Mouse (Mus musculus): ENCODE data around the gene Fign. TPM values are rescaled to one million over a fixed set of nuclear protein-coding genes. Genes with fewer than 3 reads are reported as not detected.

Fign gene
- polyA plus RNA-seq, 1 experiment from 2014 or later = 2.0 TPM

DNA sequence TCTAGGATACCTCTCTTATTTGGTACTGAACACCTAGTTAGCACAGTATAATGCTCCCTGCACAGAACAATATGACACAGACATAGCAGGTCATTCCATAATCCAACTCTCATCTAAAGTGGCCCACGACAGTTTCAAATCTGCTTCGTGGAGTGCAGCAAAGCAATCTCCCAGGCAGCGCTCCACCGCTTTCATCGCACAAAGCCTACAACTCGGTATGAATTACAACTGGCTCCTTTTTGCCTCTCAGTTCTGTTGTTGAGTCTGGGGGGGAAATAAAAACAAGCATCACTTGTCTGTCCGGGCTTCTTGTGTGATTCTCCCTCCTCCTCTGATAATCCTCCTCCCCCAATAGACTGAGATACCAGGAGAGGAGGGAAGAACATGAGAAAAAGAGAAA is 116.4 kb downstream of the Fign start:
- Histone ChIP-seq H3K4me1 (ENCODE audit: insufficient read depth, low read depth, low read length) (no peaks in the 10 kb centered on the region), H3K27me3 (replicated peaks; ENCODE audit: insufficient read depth, low read length) (no peaks in the 10 kb centered on the region), H3K9ac (replicated peaks; ENCODE audit: low read depth) (no peak overlapping the region), H3K4me2 (replicated peaks; ENCODE audit: low read depth, low read length) (no peak overlapping the region), H3K27ac (ENCODE audit: low read length) (no peak overlapping the region), H3K36me3 (ENCODE audit: insufficient read depth, low read length) (0 out of 2 replicates have a peak, but pooled peaks cover 9% of the 10 kb centered on the region), H3K4me3 (ENCODE audit: low read depth, low read length) (no peak overlapping the region), H3K9me3 (ENCODE audit: low read length) (no peaks in the 10 kb centered on the region)
- ATAC-seq = no peak
- TF ChIP-seq CTCF (IDR thresholded peaks at IDR 0.05) = no peak
- DNase-seq (ENCODE audit: low spot score) = no peak
- WGBS = 76% methylated on average over 7 of the region's 7 CpGs

DNA sequence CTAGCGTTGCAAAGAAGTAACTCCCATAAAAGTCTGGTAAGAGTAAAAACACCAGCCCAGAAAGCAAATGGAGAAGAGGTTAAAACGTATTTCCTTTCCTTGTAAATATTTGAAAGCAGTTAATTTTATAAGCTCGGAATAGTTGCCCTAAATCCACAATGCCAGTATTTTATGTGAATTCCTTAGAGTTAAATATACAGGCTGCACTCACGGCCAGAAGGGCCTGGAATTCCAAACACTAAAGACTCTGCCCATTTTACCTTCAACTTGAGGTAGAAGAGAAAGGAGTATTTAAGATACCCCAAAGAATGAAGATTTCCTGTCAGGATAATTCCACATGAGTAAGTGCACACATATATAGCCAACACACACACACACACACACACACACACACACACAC is 128.2 kb downstream of the Fign start:
- H3K4me3 ChIP-seq (ENCODE audit: low read depth, low read length) = no peak overlapping the region
- ATAC-seq (no peak), DNase-seq (ENCODE audit: low spot score) (no peak)
- 37% methylated on average over 4 of the region's 4 CpGs for WGBS
- H3K27me3 ChIP-seq (replicated peaks; ENCODE audit: insufficient read depth, low read length) = no peaks in the 10 kb centered on the region
- H3K27ac ChIP-seq (ENCODE audit: low read length) = no peak overlapping the region
- no peak overlapping the region for H3K4me2 ChIP-seq (replicated peaks; ENCODE audit: low read depth, low read length)
- H3K9me3 ChIP-seq (ENCODE audit: low read length) = no peaks in the 10 kb centered on the region
- TF ChIP-seq EP300 (IDR thresholded peaks at IDR 0.05) = no peak
- no peak for TF ChIP-seq CTCF (IDR thresholded peaks at IDR 0.05)
- no peak overlapping the region for H3K9ac ChIP-seq (replicated peaks; ENCODE audit: low read depth)
- no peaks in the 10 kb centered on the region for H3K36me3 ChIP-seq (ENCODE audit: insufficient read depth, low read length)
- H3K4me1 ChIP-seq (ENCODE audit: insufficient read depth, low read depth, low read length) = no peaks in the 10 kb centered on the region

DNA sequence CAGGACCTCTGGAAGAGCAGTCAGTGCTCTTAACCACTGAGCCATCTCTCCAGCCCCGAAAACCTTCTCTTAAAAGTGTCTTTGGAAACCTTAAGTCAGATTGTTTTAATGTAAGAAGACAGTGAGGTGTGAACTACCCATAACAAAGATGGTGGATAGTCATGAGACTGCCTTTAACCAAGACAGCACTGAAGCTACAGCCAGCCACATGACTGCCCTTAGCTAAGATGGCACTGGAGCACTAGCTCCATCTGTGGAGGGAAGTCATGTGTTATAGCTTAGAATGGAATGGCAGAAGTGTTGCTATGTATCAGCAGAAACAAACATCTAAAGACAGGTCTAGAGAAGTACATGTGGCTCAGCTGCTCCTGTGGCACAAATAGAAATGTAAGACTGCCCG is 166.8 kb downstream of the Fign start:
- Histone ChIP-seq H3K27me3 (replicated peaks; ENCODE audit: insufficient read depth, low read length) (no peaks in the 10 kb centered on the region), H3K36me3 (ENCODE audit: insufficient read depth, low read length) (no peaks in the 10 kb centered on the region), H3K4me3 (ENCODE audit: low read depth, low read length) (no peak overlapping the region), H3K4me1 (ENCODE audit: insufficient read depth, low read depth, low read length) (no peaks in the 10 kb centered on the region), H3K4me2 (replicated peaks; ENCODE audit: low read depth, low read length) (no peak overlapping the region), H3K9ac (replicated peaks; ENCODE audit: low read depth) (no peak overlapping the region), H3K27ac (ENCODE audit: low read length) (no peak overlapping the region), H3K9me3 (ENCODE audit: low read length) (no peaks in the 10 kb centered on the region)
- no peak for ATAC-seq
- WGBS = 90% methylated on average over 2 of the region's 2 CpGs
- TF ChIP-seq EP300 (IDR thresholded peaks at IDR 0.05) (no peak), CTCF (IDR thresholded peaks at IDR 0.05) (no peak)
- DNase-seq (ENCODE audit: low spot score) = no peak

DNA sequence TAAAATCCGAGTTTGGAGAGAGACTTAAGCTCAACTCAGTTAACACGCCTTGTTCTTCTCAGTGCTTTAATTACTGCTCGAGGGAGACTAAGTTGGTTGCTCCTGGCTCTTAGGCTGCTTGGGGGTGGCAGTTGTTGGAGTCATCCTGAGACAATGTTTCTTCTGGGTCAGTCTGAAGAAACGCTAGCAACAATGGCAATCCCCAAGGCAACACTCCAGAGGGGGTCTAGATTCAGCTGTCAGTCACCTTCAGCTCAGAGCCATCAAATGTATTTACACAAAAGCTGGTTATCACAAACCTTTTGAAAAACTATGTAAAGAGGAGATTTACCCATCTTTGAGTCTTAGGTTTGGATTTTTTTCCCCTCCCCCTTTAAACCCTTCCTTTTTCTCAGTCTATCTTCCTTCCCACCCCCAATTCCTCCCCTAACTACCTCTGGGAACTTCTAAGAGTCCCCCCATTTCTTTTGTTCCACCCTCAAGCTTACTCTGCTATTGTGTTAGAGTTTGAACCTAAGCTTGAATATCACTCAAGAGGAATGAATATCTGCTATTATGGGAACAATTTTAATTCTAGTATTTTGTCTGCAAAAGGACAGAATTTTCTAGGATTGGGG is 171.2 kb downstream of the Fign start:
- Histone ChIP-seq H3K36me3 (ENCODE audit: insufficient read depth, low read length) (no peaks in the 10 kb centered on the region), H3K9me3 (ENCODE audit: low read length) (no peaks in the 10 kb centered on the region), H3K4me2 (replicated peaks; ENCODE audit: low read depth, low read length) (no peak overlapping the region), H3K27me3 (replicated peaks; ENCODE audit: insufficient read depth, low read length) (no peaks in the 10 kb centered on the region), H3K4me1 (ENCODE audit: insufficient read depth, low read depth, low read length) (no peaks in the 10 kb centered on the region), H3K4me3 (ENCODE audit: low read depth, low read length) (no peak overlapping the region), H3K27ac (ENCODE audit: low read length) (no peak overlapping the region), H3K9ac (replicated peaks; ENCODE audit: low read depth) (no peak overlapping the region)
- ATAC-seq (no peak), DNase-seq (ENCODE audit: low spot score) (no peak)
- no peak for TF ChIP-seq CTCF (IDR thresholded peaks at IDR 0.05)
- no peak for TF ChIP-seq EP300 (IDR thresholded peaks at IDR 0.05)
- 36% methylated on average over 4 of the region's 4 CpGs for WGBS

DNA sequence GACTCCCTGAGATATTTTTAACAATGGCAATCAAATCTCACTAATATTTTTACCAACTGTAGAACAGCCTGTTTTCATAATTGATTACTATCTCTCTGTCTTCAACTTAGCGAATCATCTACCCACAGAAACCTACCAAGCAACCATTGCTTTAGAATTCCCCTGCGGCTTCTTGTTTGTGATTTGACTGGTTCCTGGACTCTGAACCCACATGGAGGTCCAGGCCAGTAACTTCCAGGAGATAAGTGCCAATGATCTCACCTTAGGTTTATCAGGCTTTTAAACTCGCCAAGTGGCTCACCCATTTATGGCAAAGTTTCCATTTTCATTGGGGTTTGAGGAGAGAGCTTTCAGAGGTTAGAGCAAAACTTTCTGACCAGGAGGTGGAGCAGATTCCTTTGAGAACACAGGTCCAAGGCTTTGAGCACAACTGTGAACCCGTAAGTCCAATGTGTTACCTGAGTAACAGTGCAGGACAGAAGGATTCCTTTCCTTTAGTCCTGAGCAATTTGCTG is 172.1 kb downstream of the Fign start:
- Histone ChIP-seq H3K4me3 (ENCODE audit: low read depth, low read length) (no peak overlapping the region), H3K9me3 (ENCODE audit: low read length) (no peaks in the 10 kb centered on the region), H3K9ac (replicated peaks; ENCODE audit: low read depth) (no peak overlapping the region), H3K27me3 (replicated peaks; ENCODE audit: insufficient read depth, low read length) (no peaks in the 10 kb centered on the region), H3K27ac (ENCODE audit: low read length) (no peak overlapping the region), H3K4me1 (ENCODE audit: insufficient read depth, low read depth, low read length) (no peaks in the 10 kb centered on the region), H3K36me3 (ENCODE audit: insufficient read depth, low read length) (no peaks in the 10 kb centered on the region), H3K4me2 (replicated peaks; ENCODE audit: low read depth, low read length) (no peak overlapping the region)
- no peak for ATAC-seq
- WGBS = 76% methylated on average over 4 of the region's 4 CpGs
- peak; percentile 17 for DNase-seq (ENCODE audit: low spot score)
- TF ChIP-seq EP300 (IDR thresholded peaks at IDR 0.05) (no peak), CTCF (IDR thresholded peaks at IDR 0.05) (peak; percentile 20)

Data from lung, postnatal 0 days (tissue).